Mouse (Mus musculus) layer of hippocampus, adult 11-12 months (tissue): ENCODE data around the gene Vamp8.
A peak's percentile ranks its signal among the peaks of the same experiment; 100 is the strongest.

Experiments used
- DNase-seq: peaks from one replicate; pipeline ENCODE4 v3.0.0; 2022; ENCODE audit warnings: low spot score

Gene Vamp8

GRCm38 (mm10) chr6:72373184-72373583 is 17.3 kb downstream of the Vamp8 start:
- no peak for DNase-seq

GRCm38 (mm10) chr6:72371571-72371970 is 18.9 kb downstream of the Vamp8 start:
- DNase-seq, result no peak

GRCm38 (mm10) chr6:72371147-72371546 is 19.4 kb downstream of the Vamp8 start:
- DNase-seq, result no peak

DNA sequence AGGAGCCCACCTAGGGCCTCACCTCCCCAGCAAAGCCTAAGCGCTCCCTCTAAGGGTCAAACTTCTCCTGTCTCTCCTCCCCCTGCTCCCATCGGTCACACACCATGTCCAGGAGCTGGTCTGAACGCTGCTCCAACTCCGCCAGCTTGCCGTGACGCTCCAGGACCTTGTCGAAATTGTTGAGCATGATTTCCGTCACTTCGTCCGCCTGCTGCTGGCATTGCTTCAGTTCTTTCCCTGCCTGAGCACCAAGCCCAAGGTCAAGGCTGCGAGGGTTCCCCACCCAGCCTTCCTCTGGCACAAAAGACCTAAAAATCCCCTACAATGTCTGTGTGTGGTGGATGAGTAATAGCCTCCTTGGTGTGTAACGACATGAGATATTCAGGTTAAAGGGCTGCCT is 20.4 kb downstream of the Vamp8 start:
- no peak for DNase-seq

DNA sequence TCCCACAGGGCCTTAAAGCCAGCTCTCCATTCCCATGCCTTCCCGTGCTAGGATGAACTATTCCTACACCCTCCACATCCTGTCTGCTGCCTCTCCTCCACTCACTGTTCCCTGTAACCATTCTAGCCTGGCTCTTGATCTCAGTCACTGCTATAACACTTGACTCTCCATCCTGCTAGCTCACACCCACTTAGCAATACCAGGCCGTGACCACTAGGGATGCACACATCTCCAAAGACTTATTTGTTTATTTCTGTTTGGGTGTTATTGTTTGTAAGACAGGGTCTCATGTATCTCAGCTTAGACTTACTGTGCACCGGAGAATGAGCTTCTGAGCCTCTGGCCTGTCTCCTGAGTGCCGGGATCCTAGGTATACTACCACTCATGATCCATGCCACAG is 20.9 kb downstream of the Vamp8 start:
- no peak for DNase-seq

GRCm38 (mm10) chr6:72367460-72367974 is 23.0 kb downstream of the Vamp8 start:
- DNase-seq, result no peak

- DNase-seq, result no peak
Measured at GRCm38 (mm10) chr6:72366844-72367443, 23.6 kb downstream of the Vamp8 start, which contains the start of gene Rnf181. Gene Rnf181 (minus strand): TSS chr6:72366956.

DNA sequence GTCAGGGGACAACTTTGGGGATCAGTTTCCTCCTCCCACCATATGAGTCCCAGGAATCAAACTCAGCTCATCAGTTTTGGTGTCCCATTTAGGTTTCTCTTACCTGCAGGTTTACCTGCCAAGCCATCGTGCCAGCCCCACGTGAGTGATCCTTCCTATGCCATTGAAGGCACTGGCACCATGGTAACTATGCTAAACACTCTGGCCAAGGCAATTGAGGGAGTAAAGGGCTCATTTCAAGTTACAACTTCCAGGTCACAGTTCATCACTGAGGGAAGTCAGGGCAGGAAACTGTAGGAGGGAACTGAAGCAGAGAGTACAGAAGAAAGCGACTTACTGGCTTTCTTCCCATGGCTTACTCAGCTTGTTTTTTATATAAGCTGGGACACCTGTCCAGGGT is 24.2 kb downstream of the Vamp8 start:
- DNase-seq, result no peak

DNA sequence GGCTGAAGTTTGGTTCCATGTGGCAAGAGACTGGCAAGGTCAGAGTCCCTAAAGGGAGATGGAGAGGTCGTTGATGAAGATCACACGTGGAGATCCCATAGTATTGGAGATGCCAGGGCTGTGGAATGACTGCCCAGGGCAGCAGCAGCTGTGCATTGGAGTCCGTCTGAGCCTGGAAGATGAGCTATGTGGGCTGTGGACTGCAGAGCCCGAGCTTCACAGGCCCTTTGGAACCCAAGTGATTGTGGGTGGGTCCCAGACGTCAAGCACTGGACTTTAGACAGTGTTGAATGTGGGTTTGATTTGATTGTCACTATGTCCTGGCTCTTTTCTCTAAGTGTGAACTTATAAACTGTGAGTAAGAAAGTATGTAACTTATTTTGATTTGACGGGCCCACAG is 25.5 kb downstream of the Vamp8 start:
- no peak for DNase-seq

GRCm38 (mm10) chr6:72364009-72364408 is 26.5 kb downstream of the Vamp8 start:
- DNase-seq, result no peak

DNA sequence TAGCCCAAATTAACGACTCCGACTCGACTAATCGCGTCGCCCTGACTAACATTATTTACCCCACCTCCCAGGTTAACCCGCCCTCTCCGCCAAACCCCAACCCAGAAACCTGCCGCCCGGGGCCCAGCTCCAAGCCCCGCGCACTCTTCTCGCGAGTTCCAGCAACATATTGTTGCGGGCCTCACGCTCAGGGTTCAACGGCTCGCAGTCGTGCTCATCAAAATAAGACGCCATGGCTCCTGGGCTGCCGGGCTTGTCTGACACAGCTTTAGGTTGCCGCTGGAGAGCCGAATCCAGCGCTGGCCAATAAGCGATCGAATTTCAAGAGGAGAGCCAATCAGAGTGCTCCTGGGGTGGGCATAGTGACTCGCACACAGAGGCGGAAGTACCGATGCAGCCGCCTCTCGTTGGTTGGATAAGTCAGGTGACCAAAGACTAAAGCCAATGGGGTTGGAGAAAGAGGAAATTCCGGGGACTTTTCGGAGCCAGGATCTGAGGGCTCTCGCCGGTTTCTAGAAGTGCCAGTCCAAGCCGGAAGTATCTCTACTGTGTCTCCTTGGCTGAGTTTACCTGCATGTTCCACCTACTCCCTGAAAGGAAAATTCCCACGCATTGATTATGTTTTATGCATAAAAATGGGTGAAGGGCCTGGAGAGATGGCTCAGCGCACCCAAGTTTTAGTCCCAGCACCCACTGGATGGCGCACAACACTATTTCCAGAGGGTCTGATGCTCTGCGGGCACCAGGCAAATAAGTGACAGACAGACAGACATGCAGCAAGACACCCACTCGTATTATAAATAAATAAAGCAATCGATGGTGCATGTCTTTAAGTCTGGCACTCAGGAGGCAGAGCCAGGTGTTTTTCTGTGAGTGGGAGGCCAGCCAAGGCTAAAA is 28.1 kb downstream of the Vamp8 start:
- DNase-seq, result peak; percentile 97

GRCm38 (mm10) chr6:72361121-72361551 is 29.4 kb downstream of the Vamp8 start:
- DNase-seq, result no peak

- DNase-seq, result no peak
Measured at GRCm38 (mm10) chr6:72360599-72360935, 29.9 kb downstream of the Vamp8 start.

DNA sequence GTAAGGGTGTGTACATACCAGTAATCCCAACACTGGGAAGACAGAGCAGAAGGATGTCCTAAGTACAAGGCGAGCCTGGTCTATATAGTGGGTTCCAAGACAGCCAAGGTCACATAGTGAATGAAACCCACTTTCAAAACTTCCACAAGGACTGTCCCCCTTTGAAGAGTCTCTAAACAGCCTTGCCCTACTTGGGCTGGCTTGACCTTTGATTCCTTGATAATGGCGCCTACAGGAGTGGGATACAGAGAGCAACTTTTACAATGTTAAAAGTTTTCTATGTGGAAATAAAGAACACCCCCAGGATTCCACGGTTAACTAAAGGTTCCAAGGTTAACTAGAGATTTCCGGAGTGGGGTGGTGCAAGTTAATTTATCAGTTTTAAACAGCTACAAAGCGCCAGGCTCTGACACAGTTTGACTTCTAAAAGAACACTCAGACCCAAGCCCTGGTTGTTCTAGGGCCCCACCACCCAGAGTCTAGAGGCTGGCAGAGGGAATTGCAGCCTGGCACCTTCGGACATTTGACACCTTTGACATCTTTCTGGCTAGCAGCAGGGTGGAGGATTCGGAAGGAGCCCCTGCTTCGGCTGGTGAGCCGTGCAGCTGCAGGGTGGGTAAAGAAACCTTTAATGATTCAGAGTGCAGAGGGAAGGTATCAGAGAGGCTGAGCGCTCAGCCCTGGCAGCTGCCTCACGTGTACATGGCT is 30.5 kb downstream of the Vamp8 start:
- DNase-seq, result no peak

GRCm38 (mm10) chr6:72359343-72359742 is 31.2 kb downstream of the Vamp8 start:
- no peak for DNase-seq

- DNase-seq, result no peak
Measured at GRCm38 (mm10) chr6:72358086-72358764, 32.3 kb downstream of the Vamp8 start.

DNA sequence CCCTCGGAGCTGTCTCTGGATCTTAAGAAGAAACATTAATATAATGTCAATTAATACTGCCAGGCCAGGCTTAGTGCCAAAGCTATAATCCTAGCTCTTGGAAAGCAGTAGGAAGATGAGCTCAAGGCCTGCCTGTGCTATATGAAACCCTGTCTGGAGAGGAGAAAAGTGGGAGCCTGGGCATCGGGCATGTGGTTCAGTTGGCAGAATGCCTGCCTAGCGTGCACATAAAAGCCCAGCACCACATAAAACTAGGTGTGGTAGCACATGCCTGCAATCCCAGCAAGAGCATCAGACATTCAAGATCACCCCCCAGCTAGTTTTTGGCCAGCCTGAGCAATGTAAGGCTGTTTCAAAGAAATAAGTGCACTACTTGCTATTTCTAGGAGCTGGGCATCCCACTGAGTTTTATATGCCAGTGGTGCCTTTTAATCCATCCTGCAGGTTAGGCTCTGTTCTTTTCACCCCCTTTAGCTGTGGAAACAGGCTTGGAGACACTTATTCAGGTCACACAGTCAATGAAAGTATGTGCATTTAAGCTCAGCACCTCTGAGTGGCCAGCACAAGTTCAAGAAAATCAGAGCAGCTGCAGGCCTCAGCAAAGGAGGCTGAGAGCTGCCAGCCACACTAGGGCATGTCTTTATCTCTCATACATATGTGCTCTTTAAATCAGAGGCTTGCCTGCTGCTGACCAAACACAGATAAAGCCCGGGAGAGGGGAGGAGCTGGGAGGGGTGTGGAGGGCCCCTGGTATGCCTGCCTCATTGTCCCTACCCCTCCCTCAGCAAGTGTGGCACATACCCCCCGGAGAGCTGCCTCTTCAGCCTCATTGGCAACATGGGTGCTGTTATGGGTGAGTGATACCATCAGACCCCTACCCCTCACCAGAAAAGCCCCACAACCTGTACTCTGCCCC is 33.1 kb downstream of the Vamp8 start:
- no peak for DNase-seq

GRCm38 (mm10) chr6:72356001-72356532 is 34.4 kb downstream of the Vamp8 start:
- DNase-seq, result no peak

DNA sequence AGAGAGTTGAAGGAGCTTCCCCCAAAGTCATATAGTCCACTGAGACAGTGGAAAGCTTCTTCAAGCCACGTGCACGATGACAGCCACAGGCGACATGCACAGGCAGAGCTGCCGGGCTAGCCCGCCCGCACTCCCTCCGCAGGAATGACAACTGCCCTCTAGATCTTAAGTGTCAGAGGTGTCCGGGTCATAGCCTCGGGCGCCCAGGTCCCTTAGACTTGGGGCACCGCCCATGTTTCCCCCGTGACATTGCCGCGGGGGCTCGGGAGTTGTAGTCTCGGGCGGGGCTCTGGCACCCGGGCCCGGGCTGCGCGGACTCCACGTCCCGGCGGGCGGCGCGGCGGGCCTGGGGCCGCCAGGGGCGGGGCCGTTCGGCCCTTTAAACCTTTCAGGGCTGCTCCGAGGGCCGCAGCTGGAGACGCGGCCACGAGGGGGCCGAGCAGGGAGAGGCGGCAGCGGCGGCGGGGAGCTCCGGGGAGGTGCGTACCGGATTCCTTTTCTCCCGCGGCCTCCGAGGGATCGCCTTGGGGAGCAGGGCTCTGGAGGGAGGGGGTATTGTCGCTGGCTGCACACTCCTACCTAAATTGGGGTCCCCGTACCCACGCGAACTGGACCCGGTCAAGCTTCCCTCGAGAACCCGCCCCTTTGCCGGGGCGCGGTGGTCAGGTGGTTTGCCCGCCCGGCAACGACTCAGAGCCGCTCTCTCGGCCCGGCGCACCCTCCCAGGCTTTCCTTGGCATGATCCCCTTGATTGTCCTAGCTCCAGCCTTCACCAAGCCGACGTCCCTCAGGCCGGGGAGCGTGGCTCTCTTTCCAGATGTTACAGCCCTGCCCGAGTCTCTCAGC is 35.2 kb downstream of the Vamp8 start, which contains the start of gene Tmem150a:
Gene Tmem150a (plus strand): TSS at position 382 of the 846 bp plus-strand sequence.
- peak; percentile 83 for DNase-seq

DNA sequence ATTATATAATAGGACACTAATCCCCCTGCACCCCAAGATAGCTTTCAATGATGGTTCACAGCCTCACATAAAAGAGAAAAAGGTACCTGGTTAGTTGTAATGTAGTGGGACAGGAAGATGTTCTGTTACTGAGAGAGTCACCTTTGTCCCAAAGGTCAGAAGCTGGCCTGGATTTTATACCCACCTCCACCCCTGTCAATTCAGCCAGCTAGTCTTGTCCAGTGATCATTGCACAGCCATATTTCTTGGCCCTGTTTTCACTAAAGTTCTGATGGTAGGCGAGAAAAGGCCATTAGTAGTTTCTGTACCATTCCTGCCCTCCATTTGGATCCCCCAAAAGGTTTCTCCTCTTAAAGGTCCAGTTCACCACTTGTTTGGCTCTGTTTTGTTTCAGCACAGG is 36.5 kb downstream of the Vamp8 start:
- no peak for DNase-seq
